Mouse (Mus musculus): ENCODE results near the gene Map1lc3b.

Gene Map1lc3b

DNA sequence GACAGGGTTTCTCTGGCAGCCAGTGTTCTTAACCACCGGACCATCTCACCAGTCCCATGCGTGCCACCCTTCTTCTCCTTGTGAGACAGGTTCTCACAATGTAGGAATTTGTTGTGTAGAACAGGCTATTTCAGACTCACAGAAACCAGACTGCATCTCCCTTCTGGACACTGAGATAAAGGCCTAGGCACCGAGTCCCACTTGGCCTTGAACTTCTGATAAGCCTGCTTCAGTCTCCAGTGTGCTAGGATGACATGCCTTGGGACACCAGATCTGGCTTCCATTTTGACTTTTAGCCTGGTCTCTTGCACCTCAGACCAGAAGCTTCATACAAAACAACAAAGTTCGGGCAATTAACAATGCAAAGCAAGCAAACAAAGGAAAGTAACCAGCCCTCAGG lies 1.4 kb upstream of the Map1lc3b start:
- no peak for TF ChIP-seq GATA4 (IDR thresholded peaks at IDR 0.05; ENCODE audit: insufficient replicate concordance, low read length)

- TF ChIP-seq GATA4 (IDR thresholded peaks at IDR 0.05; ENCODE audit: insufficient replicate concordance, low read length) = no peak
These were observed 895 bp upstream of the Map1lc3b start for GRCm38 (mm10) chr8:121589205-121589726.

DNA sequence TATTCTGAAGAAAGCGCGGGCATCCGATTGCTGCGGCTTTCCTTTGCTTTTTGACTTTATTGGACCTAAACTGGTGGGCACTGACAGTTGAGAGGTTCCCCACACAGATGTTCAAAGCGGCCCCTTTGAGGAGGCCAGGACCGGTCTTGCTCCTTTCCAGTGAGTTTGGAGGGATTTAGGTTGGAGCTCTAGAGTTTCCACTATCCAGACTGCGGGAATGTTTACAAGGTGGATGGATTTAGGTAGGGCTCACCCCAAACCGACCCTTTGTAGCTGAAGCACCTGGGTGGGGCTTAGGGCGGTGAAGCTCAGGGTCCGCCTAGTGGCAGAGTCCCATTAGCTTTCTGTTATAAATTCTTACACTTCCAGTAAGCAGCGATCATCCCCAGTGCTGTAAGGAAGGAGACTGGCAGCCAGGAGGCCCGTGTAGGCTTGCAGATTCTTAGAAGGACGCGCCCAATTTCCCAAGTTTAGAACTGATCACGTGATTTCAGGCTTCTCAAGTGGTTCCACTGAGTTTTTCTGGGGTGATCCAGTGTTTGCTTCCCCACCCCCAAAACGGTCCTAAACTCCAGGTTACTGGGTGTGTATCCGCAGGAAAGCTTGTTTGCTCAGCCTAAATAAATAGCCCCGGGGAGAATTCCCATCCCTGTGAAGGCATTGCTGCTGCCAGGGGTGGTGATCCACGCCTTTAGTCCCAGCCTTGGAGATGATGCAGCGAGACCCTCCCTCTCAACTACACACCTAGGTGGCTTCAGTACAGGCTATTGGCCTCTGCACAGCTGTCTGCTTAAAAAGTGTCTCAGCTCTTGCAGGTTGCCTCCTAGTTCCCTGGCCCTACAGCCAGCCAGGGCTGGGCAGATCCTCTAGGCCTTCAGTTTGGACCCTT lies 1.3 kb downstream of the Map1lc3b start:
- TF ChIP-seq GATA4 (IDR thresholded peaks at IDR 0.05; ENCODE audit: insufficient replicate concordance, low read length) = no peak

DNA sequence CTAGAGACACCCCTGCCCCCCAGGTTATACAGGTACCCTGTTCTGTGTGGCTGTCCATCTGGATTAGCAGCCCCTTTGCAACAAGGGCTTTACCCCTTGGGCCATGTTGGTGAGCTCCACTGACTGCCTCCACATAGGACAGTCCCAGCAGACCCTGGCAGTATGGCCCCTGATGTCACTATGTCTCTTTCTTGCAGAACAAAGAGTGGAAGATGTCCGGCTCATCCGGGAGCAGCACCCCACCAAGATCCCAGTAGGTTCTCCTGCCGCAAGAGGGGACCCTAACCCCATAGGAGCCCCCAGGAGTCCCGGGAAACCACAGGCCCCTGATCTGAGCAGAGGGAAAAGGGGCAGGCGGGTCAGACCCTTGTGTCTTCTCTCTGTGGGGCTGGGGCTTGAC lies 3.1 kb downstream of the Map1lc3b start:
- TF ChIP-seq GATA4 (IDR thresholded peaks at IDR 0.05; ENCODE audit: insufficient replicate concordance, low read length) = no peak

DNA sequence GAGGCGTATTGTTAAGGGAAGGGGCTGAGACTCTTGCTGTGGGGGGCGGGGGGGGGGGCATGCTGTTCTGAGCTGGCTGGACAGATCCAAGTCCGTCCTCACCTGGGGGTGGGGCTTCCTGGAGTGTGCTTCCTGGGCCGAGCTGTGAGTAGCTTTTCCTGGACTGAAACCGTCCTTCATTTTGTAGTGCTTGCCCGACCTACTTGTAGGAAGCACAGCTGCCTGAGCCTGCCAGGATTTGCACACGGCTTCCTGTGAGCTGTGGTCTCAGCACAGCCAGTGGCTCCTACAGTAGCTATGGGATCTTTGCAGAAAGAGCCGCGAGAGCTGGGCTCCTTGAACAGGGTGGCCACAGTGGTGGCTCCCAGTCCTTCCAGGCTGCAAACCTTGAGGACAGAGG lies 3.8 kb downstream of the Map1lc3b start:
- no peak for TF ChIP-seq GATA4 (IDR thresholded peaks at IDR 0.05; ENCODE audit: insufficient replicate concordance, low read length)

DNA sequence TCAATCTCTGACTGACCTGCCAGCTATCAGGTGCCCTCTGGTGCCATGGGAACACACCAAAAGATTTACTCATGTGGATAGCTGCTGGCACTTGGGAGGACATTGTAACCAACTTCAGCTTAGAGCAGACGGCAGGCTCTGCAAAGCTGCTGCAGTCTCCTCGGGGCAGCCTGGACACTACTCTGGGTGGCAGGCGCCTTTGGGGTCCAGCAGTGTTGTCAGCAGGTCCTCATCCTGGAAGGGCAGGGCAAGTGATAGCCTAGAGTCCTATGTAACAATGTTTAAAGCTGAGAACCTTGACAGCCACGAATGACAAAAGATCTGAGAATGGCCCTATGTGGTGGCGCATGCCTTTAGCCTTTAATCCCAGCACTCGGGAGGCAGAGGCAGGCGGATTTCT lies 8.0 kb downstream of the Map1lc3b start:
- no peak for TF ChIP-seq GATA4 (IDR thresholded peaks at IDR 0.05; ENCODE audit: insufficient replicate concordance, low read length)

- TF ChIP-seq GATA4 (IDR thresholded peaks at IDR 0.05; ENCODE audit: insufficient replicate concordance, low read length) = no peak
These were observed 8.7 kb downstream of the Map1lc3b start for GRCm38 (mm10) chr8:121598892-121599291.

DNA sequence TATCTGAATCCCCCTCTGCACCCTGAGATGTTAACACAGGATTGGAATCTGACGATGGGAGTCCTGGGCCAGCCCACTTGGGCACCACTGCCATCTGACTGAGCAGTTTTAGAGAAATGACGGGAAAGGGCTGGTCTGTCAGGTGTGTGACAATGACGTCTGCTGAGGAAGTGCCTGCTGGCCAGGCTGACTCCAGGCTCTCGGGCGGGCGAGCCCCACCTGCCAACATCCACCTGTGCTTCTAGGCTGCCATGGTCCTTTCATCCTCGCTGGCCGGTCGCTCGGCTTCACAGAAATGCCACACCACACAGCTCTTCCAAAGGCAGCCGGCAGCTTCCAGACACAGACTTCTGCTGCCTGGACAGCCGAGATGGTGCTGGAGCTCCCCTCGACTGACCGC lies 9.7 kb downstream of the Map1lc3b start:
- no peak for TF ChIP-seq GATA4 (IDR thresholded peaks at IDR 0.05; ENCODE audit: insufficient replicate concordance, low read length)

DNA sequence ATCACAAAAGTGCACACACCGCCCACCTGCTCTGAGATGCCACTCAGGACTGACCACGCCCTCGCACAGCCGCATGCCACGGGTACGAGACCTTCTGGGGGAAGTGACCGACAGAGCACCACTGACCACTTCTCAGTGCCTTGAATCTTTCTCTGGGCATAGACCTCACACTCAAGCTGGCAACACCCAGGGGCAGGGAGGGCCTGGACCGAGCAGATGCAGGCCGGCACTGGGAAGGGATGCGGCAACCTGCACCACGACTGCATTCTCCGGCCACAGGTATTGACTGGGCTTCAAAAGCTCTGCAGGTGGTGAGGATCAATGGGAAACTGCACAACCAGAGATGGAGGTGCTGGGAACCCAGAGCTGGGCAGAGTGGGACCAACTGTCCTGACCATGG lies 12.2 kb downstream of the Map1lc3b start:
- TF ChIP-seq GATA4 (IDR thresholded peaks at IDR 0.05; ENCODE audit: insufficient replicate concordance, low read length) = no peak

DNA sequence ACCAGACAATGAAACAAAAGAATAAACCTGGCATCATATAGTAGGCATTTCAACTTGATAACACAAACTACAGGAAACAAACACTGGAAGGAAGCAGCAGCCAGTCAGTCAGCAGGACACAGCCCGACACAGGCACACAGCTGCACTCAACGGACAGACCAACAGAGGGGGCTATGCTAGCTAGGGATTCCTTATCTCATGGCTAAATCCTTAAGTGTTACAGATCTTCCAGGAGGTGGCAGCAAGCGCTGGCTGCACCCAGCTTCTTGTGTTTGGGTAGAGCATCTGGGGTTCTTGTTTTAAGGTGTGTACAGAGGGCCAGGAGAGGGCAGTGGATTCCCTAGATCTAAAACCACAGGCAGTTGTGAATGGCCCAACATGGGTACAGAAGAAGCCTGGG lies 12.7 kb downstream of the Map1lc3b start:
- TF ChIP-seq GATA4 (IDR thresholded peaks at IDR 0.05; ENCODE audit: insufficient replicate concordance, low read length) = peak; percentile 96

- no peak for TF ChIP-seq GATA4 (IDR thresholded peaks at IDR 0.05; ENCODE audit: insufficient replicate concordance, low read length)
These were observed 13.6 kb downstream of the Map1lc3b start for GRCm38 (mm10) chr8:121603801-121604200.

- no peak for TF ChIP-seq GATA4 (IDR thresholded peaks at IDR 0.05; ENCODE audit: insufficient replicate concordance, low read length)
These were observed 17.5 kb downstream of the Map1lc3b start for GRCm38 (mm10) chr8:121607661-121608060.

- no peak for TF ChIP-seq GATA4 (IDR thresholded peaks at IDR 0.05; ENCODE audit: insufficient replicate concordance, low read length)
These were observed 19.1 kb downstream of the Map1lc3b start for GRCm38 (mm10) chr8:121609251-121609650.

DNA sequence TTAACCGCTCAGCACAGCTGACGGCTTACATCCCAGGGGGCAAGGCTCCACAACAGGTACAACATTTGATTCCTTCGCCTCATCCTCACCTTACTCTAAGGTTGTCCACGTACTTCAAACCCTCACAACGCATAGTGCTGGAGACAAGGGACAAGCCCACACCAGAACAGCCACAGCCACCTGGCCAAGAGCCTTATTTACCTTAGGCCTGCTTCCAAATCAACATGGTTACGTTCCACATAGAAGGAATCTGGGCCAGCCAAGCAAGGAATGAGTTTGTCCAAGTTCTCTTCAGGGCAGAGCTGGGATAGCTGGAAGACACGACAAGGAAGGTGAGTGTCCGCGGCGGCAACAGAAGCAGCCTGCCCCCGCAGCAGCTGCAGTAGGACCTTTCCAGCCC lies 19.8 kb downstream of the Map1lc3b start:
- TF ChIP-seq GATA4 (IDR thresholded peaks at IDR 0.05; ENCODE audit: insufficient replicate concordance, low read length) = no peak

DNA sequence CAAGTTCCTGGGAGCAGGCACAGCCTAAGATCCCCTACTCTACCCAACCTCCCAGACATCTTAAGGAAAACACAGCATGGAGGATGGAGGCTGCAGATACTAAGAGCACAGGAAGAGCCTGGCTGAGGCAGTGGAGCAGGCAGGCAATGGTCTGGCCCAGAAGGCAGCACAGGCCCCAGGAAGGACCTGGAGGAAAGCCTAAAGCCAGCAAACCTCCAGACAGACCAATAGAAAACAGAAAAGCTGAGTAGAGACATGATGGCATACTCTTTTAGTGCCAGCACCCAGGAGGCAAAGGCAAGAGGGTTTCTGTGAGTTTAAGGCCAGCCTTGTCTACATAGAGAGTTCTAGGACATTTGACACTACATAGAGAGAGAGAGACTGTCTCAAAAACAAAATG lies 23.3 kb downstream of the Map1lc3b start:
- TF ChIP-seq GATA4 (IDR thresholded peaks at IDR 0.05; ENCODE audit: insufficient replicate concordance, low read length) = no peak

DNA sequence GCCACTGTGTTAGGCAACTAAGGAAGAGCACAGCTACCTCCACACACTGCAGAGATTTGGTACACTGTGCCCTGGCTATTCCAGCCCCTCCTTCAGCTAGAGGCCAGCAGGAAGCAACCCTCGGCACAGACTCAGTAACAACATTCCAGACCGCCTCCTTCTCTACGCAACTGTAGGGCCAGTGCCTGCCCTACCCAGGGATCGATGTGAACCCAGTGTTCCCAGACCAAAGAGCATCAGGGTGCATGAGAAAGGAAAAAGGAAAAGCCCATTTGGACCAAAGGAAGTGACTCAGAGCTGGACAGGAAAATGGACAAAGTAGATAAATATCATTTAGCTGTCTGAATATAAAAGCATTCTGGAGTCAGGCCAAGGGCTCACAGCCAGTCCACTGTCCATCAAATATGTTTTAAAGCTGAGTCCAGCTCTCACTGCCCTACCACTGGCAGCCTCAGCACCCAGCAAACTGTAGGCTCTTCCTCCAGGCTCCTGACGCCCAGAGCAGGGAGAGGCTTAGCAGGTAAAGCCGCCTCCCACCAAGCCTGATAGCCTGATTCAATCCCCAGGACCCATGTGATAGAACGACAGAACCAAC lies 29.3 kb downstream of the Map1lc3b start:
- peak; percentile 84; the same call in 1 of the 2 replicates for TF ChIP-seq GATA4 (IDR thresholded peaks at IDR 0.05; ENCODE audit: insufficient replicate concordance, low read length)
